Mouse (Mus musculus): ENCODE data around the gene Rab1b. TPM values are rescaled to one million over a fixed set of nuclear protein-coding genes. Genes with fewer than 3 reads are reported as not detected.
"Not testable (repeated sequence)": the region's sequence is repeated elsewhere in the genome, so short reads cannot be mapped to it uniquely, and the experiment has no call there.

Gene Rab1b
- total RNA-seq (2014; rRNA removed) (219 and 231 TPM in 2 replicates), polyA plus RNA-seq (2015; fragmentation: Nextera tagmentation; extraction: Ambion mirVana) (249 and 288 TPM in 2 replicates)

- no peak for TF ChIP-seq CTCF (IDR thresholded peaks at IDR 0.05; ENCODE audit: low read depth)
- peaks cover 73% of the 10 kb centered on the region for H3K36me3 ChIP-seq (ENCODE audit: insufficient read depth)
- H3K4me3 ChIP-seq (ENCODE audit: low read depth, low read length): peak within 1 kb of the TSS; percentile 83
- no peaks in the 10 kb centered on the region for H3K9me3 ChIP-seq (ENCODE audit: low read length)
- peak within 1 kb of the TSS; percentile 95 for H3K4me2 ChIP-seq (ENCODE audit: low read depth)
- H3K27me3 ChIP-seq (ENCODE audit: insufficient read depth, low read length): no peaks in the 10 kb centered on the region
- peak within 1 kb of the TSS; percentile 89 for H3K9ac ChIP-seq
- WGBS: under 1% methylated on average over 46 of the region's 46 CpGs
- peak; percentile 100 for DNase-seq
- peaks cover 10% of the 10 kb centered on the region for H3K4me1 ChIP-seq (ENCODE audit: insufficient read depth)
- peak within 1 kb of the TSS; percentile 96 for H3K27ac ChIP-seq (ENCODE audit: low read depth, low read length)
- peak; percentile 97 for ATAC-seq
Observed at GRCm38 (mm10) chr19:5106731-5107191, at the start of gene Rab1b. TSS of gene Rab1b (minus strand) at chr19:5107072.

- WGBS: 94% methylated on average over 6 of the region's 6 CpGs
- H3K27ac ChIP-seq (ENCODE audit: low read depth, low read length): no peak overlapping the region
- H3K4me3 ChIP-seq (ENCODE audit: low read depth, low read length): no peak overlapping the region
- no peak overlapping the region for H3K9ac ChIP-seq
- H3K4me2 ChIP-seq (ENCODE audit: low read depth): no peak overlapping the region
- DNase-seq (no peak), ATAC-seq (no peak)
- TF ChIP-seq CTCF (IDR thresholded peaks at IDR 0.05; ENCODE audit: low read depth): no peak
- H3K36me3 ChIP-seq (ENCODE audit: insufficient read depth): peaks cover 41% of the 10 kb centered on the region
- no peaks in the 10 kb centered on the region for H3K9me3 ChIP-seq (ENCODE audit: low read length)
- H3K4me1 ChIP-seq (ENCODE audit: insufficient read depth): no peaks in the 10 kb centered on the region
- no peaks in the 10 kb centered on the region for H3K27me3 ChIP-seq (ENCODE audit: insufficient read depth, low read length)
Observed at GRCm38 (mm10) chr19:5152261-5152660, 45.4 kb upstream of the Rab1b start.

GRCm38 (mm10) chr19:5151741-5152140 lies 44.9 kb upstream of the Rab1b start:
- DNase-seq: no peak

DNA sequence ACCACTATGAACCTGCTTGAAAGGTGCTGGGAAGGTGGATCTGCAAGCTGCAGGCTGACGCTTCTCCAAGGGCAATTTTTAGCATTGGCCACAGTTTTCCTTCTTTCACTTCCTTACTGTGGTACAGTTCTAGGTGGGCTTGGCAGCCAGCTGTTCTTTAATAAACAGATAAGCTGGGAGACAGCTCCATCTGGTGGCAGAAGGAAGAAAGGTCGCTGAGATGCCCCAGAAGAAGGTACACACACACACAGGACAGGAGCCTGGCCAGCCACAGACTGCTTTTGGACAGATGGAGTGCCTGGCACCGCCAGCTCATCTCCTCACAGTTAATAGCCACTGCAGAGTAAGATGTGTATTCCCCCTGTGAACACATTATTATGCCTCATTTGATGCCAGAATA lies 44.5 kb upstream of the Rab1b start:
- H3K4me3 ChIP-seq (ENCODE audit: low read depth, low read length): no peak overlapping the region
- ATAC-seq (peak; percentile 61), DNase-seq (peak; percentile 76)
- peaks cover 45% of the 10 kb centered on the region for H3K36me3 ChIP-seq (ENCODE audit: insufficient read depth)
- no peak overlapping the region for H3K9ac ChIP-seq
- no peaks in the 10 kb centered on the region for H3K27me3 ChIP-seq (ENCODE audit: insufficient read depth, low read length)
- TF ChIP-seq CTCF (IDR thresholded peaks at IDR 0.05; ENCODE audit: low read depth): peak; percentile 74
- no peaks in the 10 kb centered on the region for H3K9me3 ChIP-seq (ENCODE audit: low read length)
- H3K4me2 ChIP-seq (ENCODE audit: low read depth): no peak overlapping the region
- H3K27ac ChIP-seq (ENCODE audit: low read depth, low read length): no peak overlapping the region
- no peaks in the 10 kb centered on the region for H3K4me1 ChIP-seq (ENCODE audit: insufficient read depth)
- WGBS: 38% methylated on average over 3 of the region's 3 CpGs

More at GRCm38 (mm10) chr19:5151741-5152140, 44.9 kb upstream of the Rab1b start:
- Histone ChIP-seq H3K9ac (no peak overlapping the region), H3K4me2 (ENCODE audit: low read depth) (no peak overlapping the region), H3K4me3 (ENCODE audit: low read depth, low read length) (no peak overlapping the region), H3K27ac (ENCODE audit: low read depth, low read length) (no peak overlapping the region), H3K4me1 (ENCODE audit: insufficient read depth) (no peaks in the 10 kb centered on the region), H3K27me3 (ENCODE audit: insufficient read depth, low read length) (no peaks in the 10 kb centered on the region), H3K36me3 (ENCODE audit: insufficient read depth) (peaks cover 41% of the 10 kb centered on the region), H3K9me3 (ENCODE audit: low read length) (no peaks in the 10 kb centered on the region)
- TF ChIP-seq CTCF (IDR thresholded peaks at IDR 0.05; ENCODE audit: low read depth): no peak
- 81% methylated on average over 5 of the region's 5 CpGs for WGBS
- no peak for ATAC-seq

DNA sequence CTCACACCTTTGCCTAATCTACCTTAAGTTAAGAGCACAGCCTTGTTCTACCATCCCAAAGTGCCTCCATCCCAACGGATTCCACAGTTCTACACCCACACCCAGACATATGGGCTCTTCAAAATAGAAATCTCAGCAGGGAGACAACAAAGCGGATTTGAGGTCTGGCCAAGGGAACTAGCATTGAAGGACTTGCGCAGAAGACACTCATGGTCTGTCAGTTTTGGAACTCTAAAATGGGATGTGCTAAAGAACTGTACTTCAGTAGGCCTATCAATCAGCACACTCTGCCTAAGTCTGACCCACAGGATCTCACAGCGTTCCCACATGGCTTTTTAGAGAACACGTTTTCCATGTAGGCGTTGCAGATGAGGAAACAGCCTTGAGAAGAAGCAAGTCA lies 43.5 kb upstream of the Rab1b start:
- TF ChIP-seq CTCF (IDR thresholded peaks at IDR 0.05; ENCODE audit: low read depth): no peak
- H3K9me3 ChIP-seq (ENCODE audit: low read length): no peaks in the 10 kb centered on the region
- no peak overlapping the region for H3K9ac ChIP-seq
- H3K27ac ChIP-seq (ENCODE audit: low read depth, low read length): no peak overlapping the region
- no peaks in the 10 kb centered on the region for H3K4me1 ChIP-seq (ENCODE audit: insufficient read depth)
- no peak overlapping the region for H3K4me2 ChIP-seq (ENCODE audit: low read depth)
- WGBS: 91% methylated on average over 6 of the region's 6 CpGs
- no peak overlapping the region for H3K4me3 ChIP-seq (ENCODE audit: low read depth, low read length)
- peaks cover 40% of the 10 kb centered on the region for H3K36me3 ChIP-seq (ENCODE audit: insufficient read depth)
- ATAC-seq (no peak), DNase-seq (no peak)
- no peaks in the 10 kb centered on the region for H3K27me3 ChIP-seq (ENCODE audit: insufficient read depth, low read length)

DNA sequence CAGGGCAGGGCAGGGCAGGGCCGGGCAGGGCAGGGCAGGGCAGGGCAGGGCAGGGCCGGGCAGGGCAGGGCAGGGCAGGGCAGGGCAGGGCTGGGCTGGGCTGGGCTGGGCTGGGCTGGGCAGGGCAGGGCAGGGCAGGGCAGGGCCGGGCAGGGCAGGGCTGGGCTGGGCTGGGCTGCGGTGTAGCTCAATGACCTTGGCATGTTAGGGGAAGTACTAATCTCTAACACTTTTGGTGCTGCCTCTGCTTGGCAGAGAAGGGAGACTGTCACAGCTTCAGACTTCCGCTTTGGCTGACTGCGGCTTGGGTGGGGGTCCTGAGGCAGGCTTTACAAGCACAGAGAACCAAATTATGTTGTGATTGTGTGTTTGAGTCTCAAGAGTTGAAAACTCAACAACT lies 42.2 kb upstream of the Rab1b start:
- not testable (repeated sequence) for H3K4me3 ChIP-seq (ENCODE audit: low read depth, low read length); ATAC-seq
- 78% methylated on average over 6 of the region's 6 CpGs for WGBS

GRCm38 (mm10) chr19:5139640-5140039 lies 32.8 kb upstream of the Rab1b start:
- TF ChIP-seq CTCF (IDR thresholded peaks at IDR 0.05; ENCODE audit: low read depth): peak; percentile 74
- Histone ChIP-seq H3K4me1 (ENCODE audit: insufficient read depth) (no peaks in the 10 kb centered on the region), H3K27ac (ENCODE audit: low read depth, low read length) (no peak overlapping the region), H3K4me2 (ENCODE audit: low read depth) (no peak overlapping the region), H3K9ac (no peak overlapping the region), H3K36me3 (ENCODE audit: insufficient read depth) (peaks cover 70% of the 10 kb centered on the region), H3K4me3 (ENCODE audit: low read depth, low read length) (no peak overlapping the region), H3K9me3 (ENCODE audit: low read length) (no peaks in the 10 kb centered on the region), H3K27me3 (ENCODE audit: insufficient read depth, low read length) (no peaks in the 10 kb centered on the region)
- DNase-seq (peak; percentile 79), ATAC-seq (peak; percentile 60)
- WGBS: 3% methylated on average over 2 of the region's 2 CpGs

More for the DNA sequence above, 42.2 kb upstream of the Rab1b start:
- not testable (repeated sequence) for H3K4me2 ChIP-seq (ENCODE audit: low read depth); H3K27ac ChIP-seq (ENCODE audit: low read depth, low read length); H3K27me3 ChIP-seq (ENCODE audit: insufficient read depth, low read length); H3K4me1 ChIP-seq (ENCODE audit: insufficient read depth); DNase-seq; H3K9ac ChIP-seq; H3K9me3 ChIP-seq (ENCODE audit: low read length)
- peaks cover 43% of the 10 kb centered on the region for H3K36me3 ChIP-seq (ENCODE audit: insufficient read depth)

Measured in forebrain, postnatal 0 days (tissue).